Mouse (Mus musculus) midbrain, embryonic 16.5 days (tissue): ENCODE measurements at regions not wholly inside any gene's neighbourhood (a gene's known extent, or its start where the extent isn't known, plus 50 kb on each side); places are given as distances from the start of the nearest gene placed in this dataset.

ENCODE experiments used
- ATAC-seq: fragments of 200-750 bp; cut with Nextera tagmentation; 2 replicates; pipeline ENCODE4 v1.8.0; 2017; ENCODE audit warnings: moderate TSS enrichment
- H3K27ac ChIP-seq: fragments of 300-500 bp; sonication (generic); 2 replicates; pipeline ENCODE4 v1.5.1; 2014; ENCODE audit warnings: mild to moderate bottlenecking, low read length, mixed read lengths
- H3K27me3 ChIP-seq: fragments of 300-500 bp; sonication (generic); 2 replicates; pipeline ENCODE4 v1.6.1; 2014; ENCODE audit warnings: low read depth, low read length, mixed read lengths; ENCODE audit not compliant: control insufficient read depth, insufficient read depth
- H3K36me3 ChIP-seq: fragments of 300-500 bp; sonication (generic); 2 replicates; pipeline ENCODE4 v1.6.1; 2014; ENCODE audit warnings: mild to moderate bottlenecking, low read length, moderate library complexity, mixed read lengths; ENCODE audit not compliant: control insufficient read depth, insufficient read depth
- H3K4me1 ChIP-seq: fragments of 300-500 bp; sonication (generic); 2 replicates; pipeline ENCODE4 v1.6.1; 2014; ENCODE audit warnings: mild to moderate bottlenecking, low read length, mixed read lengths; ENCODE audit not compliant: control insufficient read depth, insufficient read depth
- H3K4me2 ChIP-seq: fragments of 300-500 bp; sonication (generic); 2 replicates; pipeline ENCODE4 v1.6.1; 2014; ENCODE audit warnings: mild to moderate bottlenecking, low read length, mixed read lengths
- H3K4me3 ChIP-seq: fragments of 300-500 bp; sonication (generic); 2 replicates; pipeline ENCODE4 v1.5.1; 2014; ENCODE audit warnings: low read depth, mild to moderate bottlenecking, low read length, moderate library complexity, mixed read lengths
- H3K9ac ChIP-seq: fragments of 300-500 bp; sonication (generic); 2 replicates; pipeline ENCODE4 v1.6.1; 2014; ENCODE audit warnings: low read depth, low read length, mixed read lengths
- H3K9me3 ChIP-seq: fragments of 300-500 bp; sonication (generic); replicated peaks from 2 replicates; pipeline ENCODE4 v1.6.1; 2014; ENCODE audit warnings: mild to moderate bottlenecking, low read length, mixed read lengths; ENCODE audit not compliant: control insufficient read depth, poor library complexity, severe bottlenecking
- WGBS: fragments of 180-500 bp; shearing (Covaris S2); extraction: QIAGEN DNeasy Blood & Tissue Kit; methylation state at CpG from one replicate; pipeline ENCODE4 v1.1.7; 2014; 5-methylcytosine and 5-hydroxymethylcytosine counted together

DNA sequence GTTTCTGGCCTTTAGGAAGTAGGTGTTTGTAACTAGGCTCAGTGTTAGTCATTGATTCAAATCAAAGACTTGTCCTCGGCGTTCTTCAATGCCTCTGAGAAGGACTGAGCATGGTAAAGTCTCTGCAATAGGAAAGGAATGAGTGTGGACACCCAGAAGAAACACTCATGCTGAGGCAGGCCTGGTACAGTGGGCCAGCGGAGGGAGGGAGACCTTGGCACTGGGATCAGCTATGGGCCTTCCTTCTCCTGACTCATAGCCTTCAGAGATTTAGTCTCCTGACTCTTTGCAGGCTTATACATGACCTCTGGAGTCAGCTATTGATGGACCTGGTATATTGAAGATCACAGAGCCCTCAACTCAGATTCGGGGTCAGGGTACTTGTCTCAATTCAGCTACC is 132.8 kb upstream of the Gas1 start:
- H3K27ac ChIP-seq, result no peak overlapping the region
- no peaks in the 10 kb centered on the region for H3K9me3 ChIP-seq
- WGBS, result 93% methylated on average over 4 of the region's 4 CpGs
- H3K4me3 ChIP-seq, result no peak overlapping the region
- no peaks in the 10 kb centered on the region for H3K36me3 ChIP-seq
- no peak overlapping the region for H3K4me2 ChIP-seq
- no peaks in the 10 kb centered on the region for H3K27me3 ChIP-seq
- no peaks in the 10 kb centered on the region for H3K4me1 ChIP-seq
- no peak overlapping the region for H3K9ac ChIP-seq
- no peak for ATAC-seq

- H3K4me1 ChIP-seq, result no peaks in the 10 kb centered on the region
- WGBS, result 73% methylated on average over 7 of the region's 7 CpGs
- ATAC-seq, result no peak
These were observed 135.4 kb upstream of the Gas1 start for GRCm38 (mm10) chr13:60312397-60313085.

GRCm38 (mm10) chr13:60318436-60319020 is 141.4 kb upstream of the Gas1 start:
- ATAC-seq, result no peak
- no peaks in the 10 kb centered on the region for H3K27me3 ChIP-seq

More at GRCm38 (mm10) chr13:60312397-60313085, 135.4 kb upstream of the Gas1 start:
- H3K36me3 ChIP-seq, result no peaks in the 10 kb centered on the region
- H3K9ac ChIP-seq, result no peak overlapping the region
- no peak overlapping the region for H3K4me2 ChIP-seq
- H3K4me3 ChIP-seq, result no peak overlapping the region
- no peaks in the 10 kb centered on the region for H3K9me3 ChIP-seq
- no peak overlapping the region for H3K27ac ChIP-seq
- no peaks in the 10 kb centered on the region for H3K27me3 ChIP-seq

DNA sequence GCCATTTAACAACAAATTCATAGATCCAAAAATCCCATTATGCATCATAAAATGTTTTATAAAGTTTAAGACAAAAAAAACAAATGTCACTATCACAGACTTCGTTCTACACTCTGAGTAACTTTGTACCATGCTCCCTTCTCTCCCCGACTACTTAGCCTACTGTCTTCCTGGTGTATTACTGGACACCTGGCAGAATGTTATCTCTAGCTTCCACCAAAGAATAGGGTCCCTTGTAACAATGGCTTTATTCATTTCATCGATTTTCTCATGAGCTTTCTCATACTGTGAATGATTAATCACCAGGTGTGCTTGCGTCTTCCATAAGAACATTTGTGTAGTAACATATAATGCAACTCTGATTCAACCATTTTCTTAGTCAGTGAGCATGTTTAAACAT is 142.1 kb upstream of the Gas1 start:
- no peak overlapping the region for H3K27ac ChIP-seq
- no peaks in the 10 kb centered on the region for H3K9me3 ChIP-seq
- 88% methylated on average over 4 of the region's 4 CpGs for WGBS
- H3K27me3 ChIP-seq, result no peaks in the 10 kb centered on the region
- no peak overlapping the region for H3K9ac ChIP-seq
- ATAC-seq, result no peak
- H3K4me3 ChIP-seq, result no peak overlapping the region
- H3K4me2 ChIP-seq, result no peak overlapping the region
- H3K36me3 ChIP-seq, result no peaks in the 10 kb centered on the region
- H3K4me1 ChIP-seq, result no peaks in the 10 kb centered on the region

More at GRCm38 (mm10) chr13:60318436-60319020, 141.4 kb upstream of the Gas1 start:
- 90% methylated on average over 8 of the region's 8 CpGs for WGBS
- Histone ChIP-seq H3K36me3 (no peaks in the 10 kb centered on the region), H3K9ac (no peak overlapping the region), H3K4me2 (no peak overlapping the region), H3K27ac (no peak overlapping the region), H3K4me3 (no peak overlapping the region), H3K4me1 (no peaks in the 10 kb centered on the region), H3K9me3 (no peaks in the 10 kb centered on the region)

- H3K27me3 ChIP-seq, result no peaks in the 10 kb centered on the region
- H3K4me1 ChIP-seq, result no peaks in the 10 kb centered on the region
- H3K4me2 ChIP-seq, result no peak overlapping the region
- no peak overlapping the region for H3K27ac ChIP-seq
- H3K4me3 ChIP-seq, result no peak overlapping the region
- no peak for ATAC-seq
- no peak overlapping the region for H3K9ac ChIP-seq
- no peaks in the 10 kb centered on the region for H3K9me3 ChIP-seq
- H3K36me3 ChIP-seq, result no peaks in the 10 kb centered on the region
- 74% methylated on average over 5 of the region's 5 CpGs for WGBS
These were observed 142.9 kb upstream of the Gas1 start for GRCm38 (mm10) chr13:60319861-60320602.

DNA sequence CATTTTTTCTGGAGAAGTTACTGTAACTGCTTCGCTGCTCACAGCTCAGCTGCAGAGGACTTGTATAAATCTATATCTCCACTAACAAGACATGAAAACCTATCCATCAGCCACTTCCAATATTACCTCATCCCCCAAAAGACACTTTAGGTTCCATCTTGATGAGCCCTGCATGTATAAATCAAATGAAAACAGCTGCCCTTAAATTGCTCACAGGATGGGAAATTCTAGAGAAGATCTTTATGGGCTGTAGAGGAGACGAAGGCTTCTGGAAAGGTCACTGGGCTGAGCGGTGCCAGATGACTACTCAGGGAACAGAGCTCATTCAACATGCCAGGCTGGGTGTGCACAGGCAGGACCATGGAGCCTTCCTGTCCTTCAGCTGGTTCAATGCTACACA is 145.4 kb upstream of the Gas1 start:
- Histone ChIP-seq H3K27me3 (no peaks in the 10 kb centered on the region), H3K9me3 (no peaks in the 10 kb centered on the region), H3K4me2 (no peak overlapping the region), H3K4me3 (no peak overlapping the region), H3K27ac (no peak overlapping the region), H3K36me3 (no peaks in the 10 kb centered on the region), H3K9ac (no peak overlapping the region), H3K4me1 (no peaks in the 10 kb centered on the region)
- no peak for ATAC-seq
- 90% methylated on average over 3 of the region's 3 CpGs for WGBS

DNA sequence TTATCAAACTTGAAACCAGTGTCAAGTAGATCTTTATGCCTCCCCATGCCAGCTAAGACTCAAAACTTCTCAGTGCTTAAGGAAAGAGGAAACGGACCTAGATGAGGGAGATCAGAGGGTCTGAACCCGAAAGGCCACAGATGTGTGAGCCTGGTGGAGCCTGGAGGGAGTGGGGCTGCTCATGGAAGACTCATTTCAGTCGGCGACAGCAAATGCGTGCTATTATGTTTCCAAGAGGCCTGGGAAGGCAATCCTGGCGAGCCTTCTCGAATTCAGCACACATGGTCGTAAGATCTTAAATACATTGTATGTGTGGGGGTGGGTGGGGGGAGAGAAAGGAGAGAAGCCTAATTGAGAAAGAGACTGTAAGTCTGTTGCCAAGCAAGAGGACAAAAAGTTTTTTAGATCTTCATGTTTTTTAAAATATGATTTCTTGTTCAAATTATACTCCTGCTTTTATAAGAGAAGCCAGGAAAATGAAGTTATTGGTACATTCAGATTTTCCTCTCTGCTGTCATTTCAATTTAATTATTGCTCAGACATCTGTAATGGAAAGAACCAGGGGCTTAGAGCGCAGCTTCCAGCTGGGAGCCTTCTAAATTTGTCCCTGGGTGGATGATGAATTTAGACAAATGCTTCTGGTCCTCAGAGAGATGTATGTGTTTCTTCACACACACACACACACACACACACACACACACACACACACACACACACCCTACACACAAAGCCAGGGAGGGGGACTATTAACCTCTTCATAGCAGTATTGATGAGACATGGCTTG is 153.5 kb upstream of the Gas1 start:
- no peak overlapping the region for H3K27ac ChIP-seq
- ATAC-seq, result no peak
- H3K4me1 ChIP-seq, result no peaks in the 10 kb centered on the region
- H3K9me3 ChIP-seq, result no peaks in the 10 kb centered on the region
- 83% methylated on average over 9 of the region's 9 CpGs for WGBS
- no peaks in the 10 kb centered on the region for H3K36me3 ChIP-seq
- H3K27me3 ChIP-seq, result no peaks in the 10 kb centered on the region
- H3K4me2 ChIP-seq, result no peak overlapping the region
- no peak overlapping the region for H3K9ac ChIP-seq
- H3K4me3 ChIP-seq, result no peak overlapping the region

DNA sequence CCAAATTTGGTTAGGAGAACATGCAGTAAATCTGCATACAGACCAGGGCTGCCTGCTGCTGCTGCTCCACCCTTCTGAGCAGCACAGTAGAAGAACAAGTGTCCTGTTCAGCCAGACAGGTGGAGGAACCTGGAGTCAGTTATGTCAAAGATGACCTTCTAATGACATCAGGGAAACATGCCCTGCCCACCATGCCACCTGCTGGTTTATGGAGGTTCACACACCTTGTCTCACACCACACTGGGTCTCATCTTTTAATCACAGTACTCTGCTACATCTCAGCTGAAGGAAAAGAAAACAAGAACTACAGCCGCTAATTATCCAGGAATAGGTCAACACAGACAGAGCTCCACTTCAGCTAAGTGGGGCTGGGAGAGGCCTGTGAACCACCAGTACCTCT is 159.0 kb upstream of the Gas1 start:
- WGBS, result 76% methylated on average over 1 of the region's 1 CpGs
- H3K27ac ChIP-seq, result no peak overlapping the region
- no peak overlapping the region for H3K9ac ChIP-seq
- H3K4me2 ChIP-seq, result no peak overlapping the region
- ATAC-seq, result no peak
- no peaks in the 10 kb centered on the region for H3K4me1 ChIP-seq
- no peaks in the 10 kb centered on the region for H3K36me3 ChIP-seq
- H3K4me3 ChIP-seq, result no peak overlapping the region
- H3K27me3 ChIP-seq, result no peaks in the 10 kb centered on the region
- H3K9me3 ChIP-seq, result no peaks in the 10 kb centered on the region
